Mouse (Mus musculus): ENCODE data around the gene Tbx19.

Gene Tbx19

GRCm38 (mm10) chr1:165160723-165161405, at the start of gene Tbx19:
Tbx19 (minus strand) TSS chr1:165160773.
- in situ Hi-C loops (cut with MboI, MseI), result no loop called here

GRCm38 (mm10) chr1:165205591-165205990, 45.0 kb upstream of the Tbx19 start:
- in situ Hi-C loops (cut with MboI, MseI), result no loop called here

- in situ Hi-C loops (cut with MboI, MseI), result no loop called here
Observed at GRCm38 (mm10) chr1:165203488-165204035, 43.0 kb upstream of the Tbx19 start.

- in situ Hi-C loops (cut with MboI, MseI), result no loop called here
Observed at GRCm38 (mm10) chr1:165201445-165202012, 41.0 kb upstream of the Tbx19 start.

GRCm38 (mm10) chr1:165200748-165201147, 40.2 kb upstream of the Tbx19 start:
- in situ Hi-C loops (cut with MboI, MseI), result no loop called here

- in situ Hi-C loops (cut with MboI, MseI), result loop anchor here (5.0 to 10.0 kb wide), 2 partner anchors 212 to 1185 kb away; no protein-coding TSS in a partner anchor
Observed at GRCm38 (mm10) chr1:165199639-165200038, 39.1 kb upstream of the Tbx19 start.

- in situ Hi-C loops (cut with MboI, MseI), result loop anchor here (5.0 to 10.0 kb wide), 2 partner anchors 212 to 1186 kb away; no protein-coding TSS in a partner anchor
Observed at GRCm38 (mm10) chr1:165198951-165199350, 38.4 kb upstream of the Tbx19 start.

GRCm38 (mm10) chr1:165197875-165198274, 37.3 kb upstream of the Tbx19 start:
- in situ Hi-C loops (cut with MboI, MseI), result loop anchor here (5.0 to 10.0 kb wide), 2 partner anchors 211 to 1187 kb away; no protein-coding TSS in a partner anchor

- in situ Hi-C loops (cut with MboI, MseI), result loop anchor here (5.0 to 10.0 kb wide), 2 partner anchors 208 to 1189 kb away; no protein-coding TSS in a partner anchor
Observed at GRCm38 (mm10) chr1:165195396-165195960, 34.9 kb upstream of the Tbx19 start.

- in situ Hi-C loops (cut with MboI, MseI), result loop anchor here (5.0 to 10.0 kb wide), 2 partner anchors 207 to 1190 kb away; no protein-coding TSS in a partner anchor
Observed at GRCm38 (mm10) chr1:165194662-165195013, 34.1 kb upstream of the Tbx19 start.

- in situ Hi-C loops (cut with MboI, MseI), result loop anchor here in 1 of 2 experiments (10.0 kb wide), 1 partner anchor 1191 kb away; no protein-coding TSS in a partner anchor
Observed at GRCm38 (mm10) chr1:165193880-165194661, 33.5 kb upstream of the Tbx19 start, which contains the start of gene Sft2d2. Sft2d2 (minus strand) TSS chr1:165194438.

- in situ Hi-C loops (cut with MboI, MseI), result loop anchor here in 1 of 2 experiments (10.0 kb wide), 1 partner anchor 1191 kb away; no protein-coding TSS in a partner anchor
Observed at GRCm38 (mm10) chr1:165193426-165193825, 32.9 kb upstream of the Tbx19 start.

- in situ Hi-C loops (cut with MboI, MseI), result loop anchor here in 1 of 2 experiments (10.0 kb wide), 1 partner anchor 1192 kb away; no protein-coding TSS in a partner anchor
Observed at GRCm38 (mm10) chr1:165192714-165193264, 32.2 kb upstream of the Tbx19 start.

- in situ Hi-C loops (cut with MboI, MseI), result loop anchor here in 1 of 2 experiments (10.0 kb wide), 1 partner anchor 1193 kb away; no protein-coding TSS in a partner anchor
Observed at GRCm38 (mm10) chr1:165192102-165192501, 31.5 kb upstream of the Tbx19 start.

GRCm38 (mm10) chr1:165191611-165192010, 31.0 kb upstream of the Tbx19 start:
- in situ Hi-C loops (cut with MboI, MseI), result loop anchor here in 1 of 2 experiments (10.0 kb wide), 1 partner anchor 1193 kb away; no protein-coding TSS in a partner anchor

GRCm38 (mm10) chr1:165190571-165191273, 30.1 kb upstream of the Tbx19 start:
- in situ Hi-C loops (cut with MboI, MseI), result loop anchor here in 1 of 2 experiments (10.0 kb wide), 1 partner anchor 1194 kb away; no protein-coding TSS in a partner anchor

GRCm38 (mm10) chr1:165190068-165190467, 29.5 kb upstream of the Tbx19 start:
- in situ Hi-C loops (cut with MboI, MseI), result loop anchor here in 1 of 2 experiments (10.0 kb wide), 1 partner anchor 1195 kb away; no protein-coding TSS in a partner anchor

- in situ Hi-C loops (cut with MboI, MseI), result loop anchor here in 1 of 2 experiments (10.0 kb wide), 1 partner anchor 1794 kb away; no protein-coding TSS in a partner anchor
Observed at GRCm38 (mm10) chr1:165188806-165189580, 28.4 kb upstream of the Tbx19 start.

- in situ Hi-C loops (cut with MboI, MseI), result loop anchor here in 1 of 2 experiments (10.0 kb wide), 1 partner anchor 1793 kb away; no protein-coding TSS in a partner anchor
Observed at GRCm38 (mm10) chr1:165187357-165187756, 26.8 kb upstream of the Tbx19 start.
